Mouse (Mus musculus) midbrain, postnatal 0 days (tissue): ENCODE data around the gene Hunk. TPM values are rescaled to one million over a fixed set of nuclear protein-coding genes. Genes with fewer than 3 reads are reported as not detected.

ENCODE experiments used
- ATAC-seq: fragments of 200-750 bp; cut with Nextera tagmentation; 2 replicates; pipeline ENCODE4 v1.8.0; 2017; ENCODE audit warnings: moderate number of reproducible peaks, mild to moderate bottlenecking, moderate TSS enrichment, moderate library complexity; ENCODE audit not compliant: low FRiP score
- DNase-seq: peaks from one replicate; pipeline ENCODE4 v3.0.0-alpha.2; 2015; ENCODE audit warnings: low spot score
- H3K27ac ChIP-seq: fragments of 300-500 bp; sonication (generic); 2 replicates; pipeline ENCODE4 v1.5.1; 2014; ENCODE audit warnings: low read depth, mild to moderate bottlenecking, low read length, mixed read lengths
- H3K27me3 ChIP-seq: fragments of 300-500 bp; sonication (generic); 2 replicates; pipeline ENCODE4 v1.6.1; 2014; ENCODE audit warnings: low read length, control low read depth, mixed read lengths; ENCODE audit not compliant: insufficient read depth
- H3K36me3 ChIP-seq: fragments of 300-500 bp; sonication (generic); 2 replicates; pipeline ENCODE4 v1.6.1; 2014; ENCODE audit warnings: low read length, control low read depth, mixed read lengths; ENCODE audit not compliant: insufficient read depth
- H3K4me1 ChIP-seq: fragments of 300-500 bp; sonication (generic); 2 replicates; pipeline ENCODE4 v1.6.1; 2014; ENCODE audit warnings: mild to moderate bottlenecking, control low read depth, antibody characterized with exemption, low read length, mixed read lengths; ENCODE audit not compliant: insufficient read depth
- H3K4me2 ChIP-seq: fragments of 300-500 bp; sonication (generic); 2 replicates; pipeline ENCODE4 v1.6.1; 2014; ENCODE audit warnings: low read depth, mild to moderate bottlenecking, low read length, mixed read lengths; ENCODE audit not compliant: poor library complexity, severe bottlenecking
- H3K4me3 ChIP-seq: fragments of 300-500 bp; sonication (generic); 2 replicates; pipeline ENCODE4 v1.5.1; 2014; ENCODE audit warnings: low read depth, mild to moderate bottlenecking, low read length, moderate library complexity
- H3K9ac ChIP-seq: fragments of 300-500 bp; sonication (generic); replicated peaks from 2 replicates; pipeline ENCODE4 v1.6.1; 2014; ENCODE audit warnings: mild to moderate bottlenecking, low read length, moderate library complexity, mixed read lengths; ENCODE audit not compliant: poor library complexity, severe bottlenecking
- H3K9me3 ChIP-seq: fragments of 300-500 bp; sonication (generic); 2 replicates; pipeline ENCODE4 v1.6.1; 2016; ENCODE audit warnings: low read length, control low read depth
- CTCF ChIP-seq: IDR thresholded peaks from 2 replicates; pipeline ENCODE4 v1.5.1; 2016; ENCODE audit warnings: antibody characterized with exemption, mild to moderate bottlenecking
- WGBS: fragments of 180-500 bp; shearing (Covaris S2); extraction: QIAGEN DNeasy Blood & Tissue Kit; methylation state at CpG from one replicate; pipeline ENCODE4 v1.1.7; 2014; 5-methylcytosine and 5-hydroxymethylcytosine counted together
- polyA plus RNA-seq: library from polyadenylated mRNA; unstranded; fragments of >200 nt; fragmentation: Nextera tagmentation; extraction: Ambion mirVana; gene quantifications from 2 replicates; pipeline ENCODE4 v1.2.1, GENCODE M21; 2015
- total RNA-seq: library from RNA; depleted of rRNA; stranded (reverse); fragments of >200 nt; gene quantifications from 2 replicates; pipeline ENCODE4 v1.2.3, GENCODE M21; 2014

The Hunk gene
- total and polyA plus RNA-seq, 2 experiments from 2014 or later = 3.9 to 12.8 TPM

GRCm38 (mm10) chr16:90524393-90524792 is 138.6 kb downstream of the Hunk start:
- 96% methylated on average over 18 of the region's 18 CpGs for WGBS

GRCm38 (mm10) chr16:90533119-90533673 is 147.4 kb downstream of the Hunk start:
- ATAC-seq = no peak
- Histone ChIP-seq H3K27ac (no peak overlapping the region), H3K36me3 (no peaks in the 10 kb centered on the region), H3K9ac (no peak overlapping the region), H3K27me3 (no peaks in the 10 kb centered on the region; the same call in 1 of the 2 replicates), H3K9me3 (no peaks in the 10 kb centered on the region), H3K4me2 (no peak overlapping the region), H3K4me3 (no peak overlapping the region), H3K4me1 (no peaks in the 10 kb centered on the region)
- 58% methylated on average over 10 of the region's 10 CpGs for WGBS
- DNase-seq = no peak
- no peak for TF ChIP-seq CTCF

More at GRCm38 (mm10) chr16:90524393-90524792, 138.6 kb downstream of the Hunk start:
- Histone ChIP-seq H3K4me1 (no peaks in the 10 kb centered on the region), H3K9me3 (no peaks in the 10 kb centered on the region), H3K4me3 (no peak overlapping the region), H3K4me2 (no peak overlapping the region), H3K27me3 (no peaks in the 10 kb centered on the region), H3K9ac (no peak overlapping the region), H3K27ac (no peak overlapping the region), H3K36me3 (no peaks in the 10 kb centered on the region)
- no peak for TF ChIP-seq CTCF
- no peak for DNase-seq
- no peak for ATAC-seq

GRCm38 (mm10) chr16:90534591-90534990 is 148.8 kb downstream of the Hunk start:
- 89% methylated on average over 8 of the region's 8 CpGs for WGBS
- no peak for TF ChIP-seq CTCF
- Histone ChIP-seq H3K4me2 (no peak overlapping the region), H3K9me3 (no peaks in the 10 kb centered on the region), H3K9ac (no peak overlapping the region), H3K27me3 (no peaks in the 10 kb centered on the region; the same call in 1 of the 2 replicates), H3K36me3 (no peaks in the 10 kb centered on the region), H3K4me1 (no peaks in the 10 kb centered on the region), H3K4me3 (no peak overlapping the region), H3K27ac (no peak overlapping the region)
- ATAC-seq (no peak), DNase-seq (no peak)

- no peak for TF ChIP-seq CTCF
- ATAC-seq = no peak
- WGBS = 77% methylated on average over 5 of the region's 5 CpGs
These were observed 153.1 kb downstream of the Hunk start for GRCm38 (mm10) chr16:90538926-90539325.

GRCm38 (mm10) chr16:90541191-90541590 is 155.4 kb downstream of the Hunk start:
- no peak overlapping the region for H3K27ac ChIP-seq
- no peaks in the 10 kb centered on the region for H3K27me3 ChIP-seq
- WGBS = 83% methylated on average over 2 of the region's 2 CpGs
- no peak for ATAC-seq
- no peak for DNase-seq
- no peak overlapping the region for H3K9ac ChIP-seq
- TF ChIP-seq CTCF = no peak
- H3K9me3 ChIP-seq = no peaks in the 10 kb centered on the region
- no peaks in the 10 kb centered on the region for H3K4me1 ChIP-seq
- no peaks in the 10 kb centered on the region for H3K36me3 ChIP-seq
- H3K4me2 ChIP-seq = no peak overlapping the region
- no peak overlapping the region for H3K4me3 ChIP-seq

More at GRCm38 (mm10) chr16:90538926-90539325, 153.1 kb downstream of the Hunk start:
- Histone ChIP-seq H3K9ac (no peak overlapping the region), H3K4me1 (no peaks in the 10 kb centered on the region), H3K4me2 (no peak overlapping the region), H3K36me3 (no peaks in the 10 kb centered on the region), H3K9me3 (no peaks in the 10 kb centered on the region), H3K27ac (no peak overlapping the region), H3K27me3 (no peaks in the 10 kb centered on the region), H3K4me3 (no peak overlapping the region)
- DNase-seq = no peak

- no peak overlapping the region for H3K4me3 ChIP-seq
- ATAC-seq (no peak), DNase-seq (no peak)
- H3K36me3 ChIP-seq = no peaks in the 10 kb centered on the region
- H3K27ac ChIP-seq = no peak overlapping the region
- H3K27me3 ChIP-seq = no peaks in the 10 kb centered on the region
- TF ChIP-seq CTCF = no peak
- H3K9ac ChIP-seq = no peak overlapping the region
- H3K4me2 ChIP-seq = no peak overlapping the region
- H3K4me1 ChIP-seq = no peaks in the 10 kb centered on the region
- no peaks in the 10 kb centered on the region for H3K9me3 ChIP-seq
- 70% methylated on average over 10 of the region's 10 CpGs for WGBS
These were observed 156.6 kb downstream of the Hunk start for GRCm38 (mm10) chr16:90542383-90542782.
